Mouse (Mus musculus): ENCODE measurements around the gene Pycr2. TPM values are rescaled to one million over a fixed set of nuclear protein-coding genes. Genes with fewer than 3 reads are reported as not detected.
"Not testable (repeated sequence)": the region's sequence is repeated elsewhere in the genome, so short reads cannot be mapped to it uniquely, and the experiment has no call there.

Gene Pycr2
- polyA plus RNA-seq, 1 experiment from 2014 or later = 162 TPM

GRCm38 (mm10) chr1:180924737-180925136, 20.6 kb downstream of the Pycr2 start:
- WGBS = 59% methylated on average over 2 of the region's 2 CpGs

GRCm38 (mm10) chr1:180926286-180926685, 22.2 kb downstream of the Pycr2 start:
- no peak overlapping the region for H3K4me3 ChIP-seq (ENCODE audit: low read depth, low read length)
- ATAC-seq (replicated peaks; ENCODE audit: low FRiP score) (no peak), DNase-seq (ENCODE audit: low spot score) (no peak)
- no peak overlapping the region for H3K27ac ChIP-seq (ENCODE audit: low read depth, low read length)
- 57% methylated on average over 4 of the region's 4 CpGs for WGBS
- no peaks in the 10 kb centered on the region for H3K36me3 ChIP-seq (ENCODE audit: control insufficient read depth, insufficient read depth, low read length)
- H3K27me3 ChIP-seq (replicated peaks; ENCODE audit: control insufficient read depth, insufficient read depth, low read length) = no peaks in the 10 kb centered on the region
- no peak overlapping the region for H3K4me2 ChIP-seq
- no peaks in the 10 kb centered on the region for H3K9me3 ChIP-seq (ENCODE audit: control insufficient read depth, low read length)
- no peaks in the 10 kb centered on the region for H3K4me1 ChIP-seq (replicated peaks; ENCODE audit: control insufficient read depth, insufficient read depth, low read length)
- no peak overlapping the region for H3K9ac ChIP-seq (ENCODE audit: low read depth, low read length)

More at GRCm38 (mm10) chr1:180924737-180925136, 20.6 kb downstream of the Pycr2 start:
- Histone ChIP-seq H3K27me3 (replicated peaks; ENCODE audit: control insufficient read depth, insufficient read depth, low read length) (no peaks in the 10 kb centered on the region), H3K4me3 (ENCODE audit: low read depth, low read length) (no peak overlapping the region), H3K4me2 (no peak overlapping the region), H3K36me3 (ENCODE audit: control insufficient read depth, insufficient read depth, low read length) (no peaks in the 10 kb centered on the region), H3K9me3 (ENCODE audit: control insufficient read depth, low read length) (no peaks in the 10 kb centered on the region), H3K27ac (ENCODE audit: low read depth, low read length) (no peak overlapping the region), H3K4me1 (replicated peaks; ENCODE audit: control insufficient read depth, insufficient read depth, low read length) (no peaks in the 10 kb centered on the region), H3K9ac (ENCODE audit: low read depth, low read length) (no peak overlapping the region)
- ATAC-seq (replicated peaks; ENCODE audit: low FRiP score) (no peak), DNase-seq (ENCODE audit: low spot score) (no peak)

- DNase-seq (ENCODE audit: low spot score) (no peak), ATAC-seq (replicated peaks; ENCODE audit: low FRiP score) (no peak)
- Histone ChIP-seq H3K4me2 (no peak overlapping the region), H3K27ac (ENCODE audit: low read depth, low read length) (no peak overlapping the region), H3K9ac (ENCODE audit: low read depth, low read length) (no peak overlapping the region), H3K9me3 (ENCODE audit: control insufficient read depth, low read length) (no peaks in the 10 kb centered on the region), H3K4me3 (ENCODE audit: low read depth, low read length) (no peak overlapping the region), H3K36me3 (ENCODE audit: control insufficient read depth, insufficient read depth, low read length) (no peaks in the 10 kb centered on the region), H3K4me1 (replicated peaks; ENCODE audit: control insufficient read depth, insufficient read depth, low read length) (no peaks in the 10 kb centered on the region; the same call in 1 of the 2 replicates), H3K27me3 (replicated peaks; ENCODE audit: control insufficient read depth, insufficient read depth, low read length) (peaks cover 19% of the 10 kb centered on the region)
- WGBS = 37% methylated on average over 2 of the region's 2 CpGs
Measured at GRCm38 (mm10) chr1:180929599-180929998, 25.5 kb downstream of the Pycr2 start.

- no peaks in the 10 kb centered on the region for H3K9me3 ChIP-seq (ENCODE audit: control insufficient read depth, low read length)
- H3K4me3 ChIP-seq (ENCODE audit: low read depth, low read length) = no peak overlapping the region
- H3K4me1 ChIP-seq (replicated peaks; ENCODE audit: control insufficient read depth, insufficient read depth, low read length) = peaks cover 3% of the 10 kb centered on the region; the same call in 1 of the 2 replicates
- no peak overlapping the region for H3K4me2 ChIP-seq
- H3K27me3 ChIP-seq (replicated peaks; ENCODE audit: control insufficient read depth, insufficient read depth, low read length) = peaks cover 34% of the 10 kb centered on the region
- WGBS = 77% methylated on average over 3 of the region's 3 CpGs
- H3K36me3 ChIP-seq (ENCODE audit: control insufficient read depth, insufficient read depth, low read length) = no peaks in the 10 kb centered on the region
- no peak overlapping the region for H3K9ac ChIP-seq (ENCODE audit: low read depth, low read length)
- DNase-seq (ENCODE audit: low spot score) = no peak
- no peak overlapping the region for H3K27ac ChIP-seq (ENCODE audit: low read depth, low read length)
- no peak for ATAC-seq (replicated peaks; ENCODE audit: low FRiP score)
Measured at GRCm38 (mm10) chr1:180931106-180931505, 27.0 kb downstream of the Pycr2 start.

GRCm38 (mm10) chr1:180933659-180934058, 29.6 kb downstream of the Pycr2 start:
- DNase-seq (ENCODE audit: low spot score) = no peak
- no peak overlapping the region for H3K4me2 ChIP-seq
- WGBS = 34% methylated on average over 6 of the region's 6 CpGs
- ATAC-seq (replicated peaks; ENCODE audit: low FRiP score) = no peak
- H3K9me3 ChIP-seq (ENCODE audit: control insufficient read depth, low read length) = no peaks in the 10 kb centered on the region
- H3K9ac ChIP-seq (ENCODE audit: low read depth, low read length) = no peak overlapping the region
- H3K4me1 ChIP-seq (replicated peaks; ENCODE audit: control insufficient read depth, insufficient read depth, low read length) = peaks cover 8% of the 10 kb centered on the region; the same call in 1 of the 2 replicates
- H3K27me3 ChIP-seq (replicated peaks; ENCODE audit: control insufficient read depth, insufficient read depth, low read length) = peaks cover 34% of the 10 kb centered on the region
- H3K27ac ChIP-seq (ENCODE audit: low read depth, low read length) = no peak overlapping the region
- no peaks in the 10 kb centered on the region for H3K36me3 ChIP-seq (ENCODE audit: control insufficient read depth, insufficient read depth, low read length)
- H3K4me3 ChIP-seq (ENCODE audit: low read depth, low read length) = no peak overlapping the region

GRCm38 (mm10) chr1:180934467-180935419, 30.6 kb downstream of the Pycr2 start, which contains the start of gene Lefty1:
Gene Lefty1, plus strand, starts transcription at chr1:180935022.
- 20% methylated on average over 21 of the region's 21 CpGs for WGBS
- H3K36me3 ChIP-seq (ENCODE audit: control insufficient read depth, insufficient read depth, low read length) = no peaks in the 10 kb centered on the region
- DNase-seq (ENCODE audit: low spot score) (no peak), ATAC-seq (replicated peaks; ENCODE audit: low FRiP score) (no peak)
- peak within 1 kb of the TSS; percentile 71 for H3K4me2 ChIP-seq
- peak within 1 kb of the TSS; percentile 62; the same call in 1 of the 2 replicates for H3K9ac ChIP-seq (ENCODE audit: low read depth, low read length)
- H3K27ac ChIP-seq (ENCODE audit: low read depth, low read length) = no peak within 1 kb of the TSS
- no peaks in the 10 kb centered on the region for H3K9me3 ChIP-seq (ENCODE audit: control insufficient read depth, low read length)
- peaks cover 34% of the 10 kb centered on the region for H3K27me3 ChIP-seq (replicated peaks; ENCODE audit: control insufficient read depth, insufficient read depth, low read length)
- peaks cover 8% of the 10 kb centered on the region; the same call in 1 of the 2 replicates for H3K4me1 ChIP-seq (replicated peaks; ENCODE audit: control insufficient read depth, insufficient read depth, low read length)
- H3K4me3 ChIP-seq (ENCODE audit: low read depth, low read length) = no peak within 1 kb of the TSS

- H3K9me3 ChIP-seq (ENCODE audit: control insufficient read depth, low read length); H3K27ac ChIP-seq (ENCODE audit: low read depth, low read length); H3K36me3 ChIP-seq (ENCODE audit: control insufficient read depth, insufficient read depth, low read length): not testable (repeated sequence)
- Histone ChIP-seq H3K4me3 (ENCODE audit: low read depth, low read length) (peak overlapping the region; percentile 46), H3K4me2 (peak overlapping the region; percentile 71), H3K27me3 (replicated peaks; ENCODE audit: control insufficient read depth, insufficient read depth, low read length) (peaks cover 34% of the 10 kb centered on the region), H3K9ac (ENCODE audit: low read depth, low read length) (peak overlapping the region; percentile 62), H3K4me1 (replicated peaks; ENCODE audit: control insufficient read depth, insufficient read depth, low read length) (peaks cover 17% of the 10 kb centered on the region)
- 2% methylated on average over 31 of the region's 41 CpGs for WGBS
- DNase-seq (ENCODE audit: low spot score) (peak; percentile 79), ATAC-seq (replicated peaks; ENCODE audit: low FRiP score) (peak; percentile 97)
Measured at GRCm38 (mm10) chr1:180936610-180937398, 32.7 kb downstream of the Pycr2 start.

- H3K9me3 ChIP-seq (ENCODE audit: control insufficient read depth, low read length); DNase-seq (ENCODE audit: low spot score); ATAC-seq (replicated peaks; ENCODE audit: low FRiP score); H3K36me3 ChIP-seq (ENCODE audit: control insufficient read depth, insufficient read depth, low read length); H3K9ac ChIP-seq (ENCODE audit: low read depth, low read length); H3K27ac ChIP-seq (ENCODE audit: low read depth, low read length): not testable (repeated sequence)
- peaks cover 17% of the 10 kb centered on the region for H3K4me1 ChIP-seq (replicated peaks; ENCODE audit: control insufficient read depth, insufficient read depth, low read length)
- peaks cover 34% of the 10 kb centered on the region for H3K27me3 ChIP-seq (replicated peaks; ENCODE audit: control insufficient read depth, insufficient read depth, low read length)
- peak overlapping the region; percentile 71 for H3K4me2 ChIP-seq
- WGBS = 51% methylated on average over 13 of the region's 13 CpGs
- peak overlapping the region; percentile 46; the same call in 1 of the 2 replicates for H3K4me3 ChIP-seq (ENCODE audit: low read depth, low read length)
Measured at GRCm38 (mm10) chr1:180937631-180938030, 33.5 kb downstream of the Pycr2 start.

Data from liver, embryonic 11.5 days (tissue).